Mouse (Mus musculus) ES-Bruce4 (cell line): Measurements from ENCODE around the gene Actn3.

Experiments
- CTCF ChIP-seq: IDR thresholded peaks from one replicate; pipeline ENCODE4 v1.8.1; 2011; ENCODE audit warnings: low read depth, low read length
- EP300 ChIP-seq: IDR thresholded peaks from 2 replicates; pipeline ENCODE4 v1.6.1; 2011; ENCODE audit warnings: low read depth, low read length; ENCODE audit not compliant: insufficient read depth
- POLR2A ChIP-seq: IDR thresholded peaks from one replicate; pipeline ENCODE4 v1.8.1; 2011; ENCODE audit warnings: low read length; ENCODE audit not compliant: insufficient read depth

GRCm38 (mm10) chr19:4836096-4836495, 41.6 kb downstream of the Actn3 start:
- TF ChIP-seq CTCF (no peak), POLR2A (no peak), EP300 (no peak)
